Mouse (Mus musculus): ENCODE data around the gene Ppa1. TPM values are rescaled to one million over a fixed set of nuclear protein-coding genes. Genes with fewer than 3 reads are reported as not detected.

Gene Ppa1
- polyA plus RNA-seq, 1 experiment from 2014 or later = 217 TPM

DNA sequence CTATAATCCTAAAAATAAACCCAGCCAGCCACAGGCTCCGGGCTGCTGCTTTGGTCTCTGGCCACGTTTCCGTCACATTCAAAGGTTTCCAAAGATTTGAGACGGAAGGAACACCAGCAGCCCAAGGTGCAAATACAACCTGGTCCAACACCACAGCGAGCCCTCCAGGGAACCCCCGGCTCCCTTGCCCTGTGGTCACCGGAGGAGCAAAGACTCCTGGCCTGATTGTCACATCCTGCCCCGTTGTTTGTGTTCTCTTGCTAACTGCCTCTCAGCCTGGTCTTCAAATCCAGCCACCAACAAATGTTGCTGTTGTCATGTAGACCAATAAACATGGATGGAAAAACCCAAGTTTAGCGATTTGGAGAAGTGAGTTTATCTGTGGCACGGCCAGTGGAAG, 15.9 kb upstream of the Ppa1 start:
- ATAC-seq (ENCODE audit: low FRiP score, low TSS enrichment) = no peak
- Histone ChIP-seq H3K9me3 (ENCODE audit: control insufficient read depth, low read length) (no peaks in the 10 kb centered on the region), H3K4me3 (ENCODE audit: low read length) (no peak overlapping the region), H3K27me3 (ENCODE audit: control insufficient read depth, insufficient read depth, low read length) (no peaks in the 10 kb centered on the region), H3K9ac (ENCODE audit: low read depth, low read length) (no peak overlapping the region), H3K36me3 (ENCODE audit: control insufficient read depth, insufficient read depth, low read length) (no peaks in the 10 kb centered on the region), H3K4me2 (replicated peaks; ENCODE audit: low read depth, low read length) (no peak overlapping the region), H3K4me1 (ENCODE audit: control insufficient read depth, insufficient read depth, low read length) (no peaks in the 10 kb centered on the region), H3K27ac (ENCODE audit: low read depth, low read length) (no peak overlapping the region)
- WGBS = 55% methylated on average over 10 of the region's 10 CpGs

DNA sequence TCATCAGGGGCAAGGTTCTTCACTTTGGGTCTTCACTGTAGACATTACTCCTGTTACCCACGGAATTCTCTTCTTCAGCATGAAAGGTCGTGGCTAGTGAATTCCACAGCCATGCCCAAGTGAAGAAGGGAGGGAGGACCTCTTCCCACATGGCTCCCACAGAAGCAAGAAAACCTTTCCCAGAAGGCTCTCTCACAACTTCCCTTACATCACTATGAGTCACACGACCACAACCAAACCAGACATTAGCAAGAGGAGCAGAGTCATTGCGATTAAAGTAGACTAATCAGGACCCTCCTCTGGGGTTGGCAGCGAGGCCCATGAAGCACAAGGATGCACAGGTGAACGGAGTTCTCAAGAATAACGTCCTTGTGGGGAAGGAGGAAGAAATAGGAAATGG, 11.3 kb upstream of the Ppa1 start:
- no peak overlapping the region for H3K4me2 ChIP-seq (replicated peaks; ENCODE audit: low read depth, low read length)
- no peaks in the 10 kb centered on the region for H3K4me1 ChIP-seq (ENCODE audit: control insufficient read depth, insufficient read depth, low read length)
- H3K27me3 ChIP-seq (ENCODE audit: control insufficient read depth, insufficient read depth, low read length) = no peaks in the 10 kb centered on the region
- no peak overlapping the region for H3K9ac ChIP-seq (ENCODE audit: low read depth, low read length)
- H3K36me3 ChIP-seq (ENCODE audit: control insufficient read depth, insufficient read depth, low read length) = no peaks in the 10 kb centered on the region
- no peaks in the 10 kb centered on the region for H3K9me3 ChIP-seq (ENCODE audit: control insufficient read depth, low read length)
- 78% methylated on average over 7 of the region's 7 CpGs for WGBS
- H3K27ac ChIP-seq (ENCODE audit: low read depth, low read length) = no peak overlapping the region
- no peak overlapping the region for H3K4me3 ChIP-seq (ENCODE audit: low read length)
- ATAC-seq (ENCODE audit: low FRiP score, low TSS enrichment) = no peak

DNA sequence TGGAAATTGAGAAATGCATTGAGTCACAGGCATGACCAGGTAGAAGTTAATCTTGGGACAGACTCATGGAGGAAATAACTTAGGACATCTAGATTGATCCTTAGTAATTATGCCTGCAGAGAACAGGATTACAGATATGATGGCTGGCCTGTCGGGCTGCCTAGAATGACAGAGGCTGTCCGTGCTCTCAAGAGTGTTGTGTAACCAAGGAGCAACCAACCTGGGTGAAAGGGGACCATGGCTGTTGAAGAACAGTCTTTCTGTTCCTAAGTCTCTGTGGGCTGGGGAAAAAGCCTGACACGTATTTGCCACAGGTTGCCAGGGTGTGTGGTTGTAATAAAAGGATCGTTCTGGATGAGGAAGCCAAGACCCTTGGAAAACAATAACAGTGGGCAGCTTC, 8.0 kb upstream of the Ppa1 start:
- Histone ChIP-seq H3K36me3 (ENCODE audit: control insufficient read depth, insufficient read depth, low read length) (no peaks in the 10 kb centered on the region), H3K4me1 (ENCODE audit: control insufficient read depth, insufficient read depth, low read length) (no peaks in the 10 kb centered on the region), H3K4me2 (replicated peaks; ENCODE audit: low read depth, low read length) (no peak overlapping the region), H3K9ac (ENCODE audit: low read depth, low read length) (no peak overlapping the region), H3K27me3 (ENCODE audit: control insufficient read depth, insufficient read depth, low read length) (no peaks in the 10 kb centered on the region), H3K9me3 (ENCODE audit: control insufficient read depth, low read length) (no peaks in the 10 kb centered on the region), H3K4me3 (ENCODE audit: low read length) (no peak overlapping the region), H3K27ac (ENCODE audit: low read depth, low read length) (no peak overlapping the region)
- no peak for ATAC-seq (ENCODE audit: low FRiP score, low TSS enrichment)
- 60% methylated on average over 4 of the region's 4 CpGs for WGBS

DNA sequence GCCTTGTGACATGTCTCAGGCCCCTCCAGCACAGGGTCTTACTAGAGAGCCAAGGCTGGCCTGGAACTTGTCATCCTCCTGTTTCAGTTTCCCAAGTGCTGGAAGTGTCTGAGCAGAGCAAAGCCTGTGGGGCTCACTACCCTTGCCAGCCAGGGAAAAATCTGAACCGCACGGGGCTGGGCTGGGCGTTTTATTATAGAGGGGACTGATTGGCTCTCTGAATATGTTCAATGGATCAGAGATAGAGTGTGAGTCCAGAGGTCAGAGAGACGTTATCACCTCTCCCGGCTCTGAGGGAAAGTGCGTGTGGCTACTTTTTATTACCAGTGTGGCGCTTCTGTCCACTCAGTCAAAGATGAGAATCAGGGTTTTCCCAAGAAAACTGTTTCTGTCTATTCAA, 1.8 kb upstream of the Ppa1 start:
- Histone ChIP-seq H3K27me3 (ENCODE audit: control insufficient read depth, insufficient read depth, low read length) (no peaks in the 10 kb centered on the region), H3K4me3 (ENCODE audit: low read length) (no peak overlapping the region), H3K4me1 (ENCODE audit: control insufficient read depth, insufficient read depth, low read length) (0 out of 2 replicates have a peak, but pooled peaks cover 8% of the 10 kb centered on the region), H3K9me3 (ENCODE audit: control insufficient read depth, low read length) (no peaks in the 10 kb centered on the region), H3K9ac (ENCODE audit: low read depth, low read length) (no peak overlapping the region), H3K27ac (ENCODE audit: low read depth, low read length) (no peak overlapping the region), H3K4me2 (replicated peaks; ENCODE audit: low read depth, low read length) (no peak overlapping the region), H3K36me3 (ENCODE audit: control insufficient read depth, insufficient read depth, low read length) (no peaks in the 10 kb centered on the region; the same call in 1 of the 2 replicates)
- no peak for ATAC-seq (ENCODE audit: low FRiP score, low TSS enrichment)
- 53% methylated on average over 7 of the region's 7 CpGs for WGBS

DNA sequence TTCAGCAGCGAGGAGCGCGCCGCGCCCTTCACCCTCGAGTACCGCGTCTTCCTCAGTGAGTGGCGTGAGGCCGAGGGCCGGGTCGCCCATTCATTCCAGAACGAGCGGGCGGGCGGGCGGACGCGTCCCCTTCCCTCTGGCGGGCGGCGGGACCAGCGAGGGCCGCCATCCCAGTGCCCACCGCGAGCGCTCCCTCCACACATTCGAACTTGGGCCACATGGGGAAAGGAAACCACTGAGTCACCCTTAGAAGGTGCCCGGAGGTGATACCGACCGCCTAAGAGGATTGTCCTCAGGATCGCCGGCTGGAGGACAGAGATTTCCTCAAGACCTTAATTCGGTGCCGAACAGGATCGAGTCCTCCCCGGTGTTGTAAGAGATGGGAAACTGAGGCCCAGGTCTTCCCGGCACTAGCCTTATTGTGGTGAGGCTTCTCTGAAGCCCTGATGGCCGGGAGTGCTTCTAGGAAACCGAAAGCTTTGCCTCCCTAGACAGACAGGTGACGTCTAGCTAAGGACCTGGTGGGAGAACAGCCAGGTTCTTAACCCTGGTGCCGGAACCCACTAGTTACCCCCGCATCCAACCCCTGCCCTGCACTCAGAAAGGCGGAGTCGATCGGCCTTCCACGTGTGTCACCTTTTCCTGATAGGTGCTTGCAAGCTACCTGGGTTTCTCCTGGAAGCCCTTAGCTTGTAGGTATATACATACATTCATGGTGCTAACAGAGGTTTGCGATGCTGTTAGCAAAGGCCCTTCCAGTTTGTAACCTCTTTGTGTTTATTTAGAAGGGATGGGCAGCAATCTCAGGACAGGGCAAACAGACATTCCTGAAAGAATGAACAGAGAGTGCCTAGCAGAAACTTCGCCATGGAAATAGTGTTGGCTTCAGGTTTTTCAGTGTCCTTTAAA, 639 bp downstream of the Ppa1 start:
- ATAC-seq (ENCODE audit: low FRiP score, low TSS enrichment) = no peak; the same call in 1 of the 2 replicates
- Histone ChIP-seq H3K36me3 (ENCODE audit: control insufficient read depth, insufficient read depth, low read length) (peaks cover 12% of the 10 kb centered on the region; the same call in 1 of the 2 replicates), H3K9me3 (ENCODE audit: control insufficient read depth, low read length) (no peaks in the 10 kb centered on the region), H3K4me1 (ENCODE audit: control insufficient read depth, insufficient read depth, low read length) (0 out of 2 replicates have a peak, but pooled peaks cover 8% of the 10 kb centered on the region), H3K9ac (ENCODE audit: low read depth, low read length) (peak overlapping the region; percentile 77), H3K4me2 (replicated peaks; ENCODE audit: low read depth, low read length) (peak overlapping the region; percentile 86), H3K4me3 (ENCODE audit: low read length) (peak overlapping the region; percentile 75), H3K27ac (ENCODE audit: low read depth, low read length) (peak overlapping the region; percentile 44), H3K27me3 (ENCODE audit: control insufficient read depth, insufficient read depth, low read length) (no peaks in the 10 kb centered on the region)
- under 1% methylated on average over 42 of the region's 49 CpGs for WGBS

DNA sequence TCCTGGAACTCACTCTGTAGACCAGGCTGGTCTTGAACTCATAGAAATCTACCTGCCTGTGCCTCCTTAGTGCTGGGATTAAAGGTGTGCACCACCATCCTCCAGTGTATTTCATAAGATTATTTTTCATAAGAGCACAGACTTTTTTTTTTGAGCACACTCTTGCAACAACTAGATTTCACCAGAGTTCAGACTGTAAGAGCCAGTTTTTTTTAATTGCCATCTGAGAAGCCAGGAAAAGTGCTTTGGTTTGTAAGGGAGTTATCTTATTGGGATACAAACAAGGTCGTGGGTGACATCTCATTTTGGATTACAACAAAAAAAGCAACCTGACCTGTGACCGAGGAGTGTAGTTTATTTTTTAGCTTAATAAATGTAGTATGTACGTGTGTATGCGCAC, 5.8 kb downstream of the Ppa1 start:
- H3K9me3 ChIP-seq (ENCODE audit: control insufficient read depth, low read length) = no peaks in the 10 kb centered on the region
- H3K4me3 ChIP-seq (ENCODE audit: low read length) = no peak overlapping the region
- no peak overlapping the region for H3K4me2 ChIP-seq (replicated peaks; ENCODE audit: low read depth, low read length)
- H3K27me3 ChIP-seq (ENCODE audit: control insufficient read depth, insufficient read depth, low read length) = no peaks in the 10 kb centered on the region
- no peak overlapping the region for H3K9ac ChIP-seq (ENCODE audit: low read depth, low read length)
- 90% methylated on average over 4 of the region's 4 CpGs for WGBS
- ATAC-seq (ENCODE audit: low FRiP score, low TSS enrichment) = no peak
- 0 out of 2 replicates have a peak, but pooled peaks cover 5% of the 10 kb centered on the region for H3K4me1 ChIP-seq (ENCODE audit: control insufficient read depth, insufficient read depth, low read length)
- peaks cover 15% of the 10 kb centered on the region; the same call in 1 of the 2 replicates for H3K36me3 ChIP-seq (ENCODE audit: control insufficient read depth, insufficient read depth, low read length)
- no peak overlapping the region for H3K27ac ChIP-seq (ENCODE audit: low read depth, low read length)

DNA sequence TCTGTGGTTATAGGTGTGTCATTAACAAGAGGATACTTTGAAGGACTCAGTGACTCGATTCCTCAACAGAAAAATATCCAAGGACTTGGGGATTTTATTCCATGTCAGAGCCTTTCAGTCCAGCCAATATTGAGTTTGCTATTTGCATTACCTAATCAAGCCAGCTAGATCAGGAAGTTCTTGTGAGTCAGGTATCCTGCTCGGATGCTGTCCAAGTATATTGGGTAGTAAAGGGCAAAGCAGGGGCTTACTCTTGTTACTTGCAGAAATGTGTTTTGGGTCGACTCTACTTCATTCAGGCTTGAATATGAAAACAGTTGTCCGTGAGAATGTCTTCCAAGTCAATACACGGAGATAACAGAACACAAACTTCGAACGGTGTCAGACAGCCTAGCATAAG, 6.3 kb downstream of the Ppa1 start:
- Histone ChIP-seq H3K27me3 (ENCODE audit: control insufficient read depth, insufficient read depth, low read length) (no peaks in the 10 kb centered on the region), H3K4me3 (ENCODE audit: low read length) (no peak overlapping the region), H3K4me1 (ENCODE audit: control insufficient read depth, insufficient read depth, low read length) (no peaks in the 10 kb centered on the region), H3K9ac (ENCODE audit: low read depth, low read length) (no peak overlapping the region), H3K4me2 (replicated peaks; ENCODE audit: low read depth, low read length) (no peak overlapping the region), H3K27ac (ENCODE audit: low read depth, low read length) (no peak overlapping the region), H3K36me3 (ENCODE audit: control insufficient read depth, insufficient read depth, low read length) (peaks cover 20% of the 10 kb centered on the region), H3K9me3 (ENCODE audit: control insufficient read depth, low read length) (no peaks in the 10 kb centered on the region)
- ATAC-seq (ENCODE audit: low FRiP score, low TSS enrichment) = no peak
- whole genome bisulfite sequencing = 90% methylated on average over 7 of the region's 7 CpGs

DNA sequence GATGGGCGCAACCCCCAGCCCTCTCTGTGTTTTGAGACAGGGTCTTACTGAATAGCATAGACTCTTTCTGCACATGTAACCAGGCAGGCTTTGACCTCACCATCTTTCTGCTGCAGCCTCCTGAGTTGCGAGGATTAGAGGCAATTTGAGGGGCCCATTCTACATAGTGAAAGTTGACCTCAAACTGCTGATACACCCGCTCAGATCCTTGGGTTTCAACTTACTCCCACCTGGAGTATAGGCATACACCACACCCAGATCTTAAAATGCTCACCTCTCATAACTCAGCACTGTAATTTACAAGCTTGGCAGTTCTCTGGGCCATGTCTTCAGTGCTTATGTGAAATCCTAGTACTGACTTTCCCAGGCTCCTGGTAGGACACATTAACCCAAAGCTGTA, 6.8 kb downstream of the Ppa1 start:
- no peak overlapping the region for H3K9ac ChIP-seq (ENCODE audit: low read depth, low read length)
- no peak overlapping the region for H3K4me2 ChIP-seq (replicated peaks; ENCODE audit: low read depth, low read length)
- peaks cover 23% of the 10 kb centered on the region for H3K36me3 ChIP-seq (ENCODE audit: control insufficient read depth, insufficient read depth, low read length)
- ATAC-seq (ENCODE audit: low FRiP score, low TSS enrichment) = no peak
- no peak overlapping the region for H3K4me3 ChIP-seq (ENCODE audit: low read length)
- H3K27ac ChIP-seq (ENCODE audit: low read depth, low read length) = no peak overlapping the region
- no peaks in the 10 kb centered on the region for H3K9me3 ChIP-seq (ENCODE audit: control insufficient read depth, low read length)
- no peaks in the 10 kb centered on the region for H3K27me3 ChIP-seq (ENCODE audit: control insufficient read depth, insufficient read depth, low read length)
- no peaks in the 10 kb centered on the region for H3K4me1 ChIP-seq (ENCODE audit: control insufficient read depth, insufficient read depth, low read length)
- WGBS = 56% methylated on average over 3 of the region's 3 CpGs
